Mouse (Mus musculus) cerebellum, adult 11 months (tissue): Measurements from ENCODE around the gene Tmem164.
A peak's percentile ranks its signal among the peaks of the same experiment; 100 is the strongest.

Experiments used
- DNase-seq: peaks from one replicate; pipeline ENCODE4 v3.0.0; 2022

The Tmem164 gene

DNA sequence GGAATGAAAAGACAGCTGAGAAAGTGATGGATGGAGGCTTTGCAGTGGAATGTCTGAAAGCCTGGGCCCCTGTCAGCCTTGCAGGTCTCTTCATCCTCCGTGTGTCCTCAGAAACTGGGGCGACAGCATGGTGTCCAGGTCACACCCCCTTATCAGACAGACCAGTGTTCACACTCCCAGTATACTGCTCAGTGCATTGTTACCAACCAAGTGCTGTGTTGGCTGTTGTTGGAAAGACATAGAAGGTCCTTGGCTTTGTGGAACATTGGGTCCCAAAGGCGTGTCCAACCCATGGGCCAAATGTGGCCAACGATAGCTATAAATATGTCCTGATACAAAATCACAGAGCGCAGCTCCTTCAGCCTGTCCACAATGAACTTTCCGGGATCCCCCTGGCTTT, 149.4 kb downstream of the Tmem164 start:
- no peak for DNase-seq

- DNase-seq = no peak
Measured at GRCm38 (mm10) chrX:142832221-142832620, 151.0 kb downstream of the Tmem164 start.

GRCm38 (mm10) chrX:142833164-142833796, 152.1 kb downstream of the Tmem164 start:
- no peak for DNase-seq

DNA sequence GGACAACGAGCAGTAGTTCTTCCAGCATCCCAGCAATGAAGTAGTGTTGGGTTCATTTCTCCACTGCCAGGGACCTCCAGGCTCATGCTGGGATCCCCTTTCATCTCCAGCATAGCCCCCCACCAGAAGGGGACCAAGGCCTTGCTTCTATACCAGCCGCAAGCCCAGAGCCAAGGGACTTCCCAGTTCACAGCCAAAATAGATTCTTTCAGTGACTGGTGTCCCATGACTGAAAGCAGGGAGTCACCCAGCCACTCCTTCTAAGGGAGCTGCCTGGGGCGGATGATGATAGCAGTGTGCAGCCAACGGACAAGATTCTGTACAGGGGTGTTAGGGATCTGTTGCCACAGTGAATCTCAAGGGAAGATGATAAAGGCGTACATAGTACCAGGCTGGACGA, 153.6 kb downstream of the Tmem164 start:
- no peak for DNase-seq

- no peak for DNase-seq
Measured at GRCm38 (mm10) chrX:142836399-142836798, 155.2 kb downstream of the Tmem164 start.

GRCm38 (mm10) chrX:142837316-142837715, 156.1 kb downstream of the Tmem164 start:
- DNase-seq = peak; percentile 24

DNA sequence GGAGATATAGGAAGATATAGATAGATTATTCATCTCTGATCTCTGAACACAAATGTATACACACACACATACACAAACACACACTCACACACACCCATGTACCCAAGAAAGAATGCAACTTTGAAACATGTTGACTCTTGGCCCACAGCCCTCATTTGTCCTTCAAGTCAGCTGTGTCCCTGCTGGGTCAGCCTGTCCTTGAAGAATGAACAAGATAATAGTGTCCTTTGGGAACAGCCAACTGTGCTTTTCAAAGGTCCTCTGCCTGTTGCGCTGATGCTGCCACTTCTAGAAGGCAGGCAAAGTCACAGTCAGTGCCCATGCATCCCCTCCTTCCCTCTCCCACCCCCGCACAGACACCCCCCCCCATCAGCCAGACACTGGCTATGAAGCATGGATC, 157.6 kb downstream of the Tmem164 start:
- DNase-seq = no peak

DNA sequence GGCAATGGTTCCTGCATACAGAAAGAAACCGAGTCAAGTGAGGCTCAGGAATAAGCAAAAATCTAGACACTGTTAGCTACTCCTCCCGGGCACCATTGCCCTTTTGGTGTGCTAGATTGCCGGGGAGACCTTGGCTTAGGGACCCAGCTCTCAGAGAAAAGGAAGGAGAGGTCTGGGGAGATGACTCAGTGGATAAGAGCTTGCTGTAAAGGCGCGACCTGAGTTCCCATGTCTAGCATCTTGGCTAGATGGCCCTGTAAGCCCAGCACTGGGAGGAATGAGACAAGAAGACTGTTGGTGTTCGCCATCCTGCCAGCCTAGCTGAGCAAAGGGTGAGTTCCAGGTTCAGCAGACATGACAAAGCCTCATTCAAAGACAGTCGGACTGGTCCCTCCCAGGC, 158.2 kb downstream of the Tmem164 start:
- no peak for DNase-seq

DNA sequence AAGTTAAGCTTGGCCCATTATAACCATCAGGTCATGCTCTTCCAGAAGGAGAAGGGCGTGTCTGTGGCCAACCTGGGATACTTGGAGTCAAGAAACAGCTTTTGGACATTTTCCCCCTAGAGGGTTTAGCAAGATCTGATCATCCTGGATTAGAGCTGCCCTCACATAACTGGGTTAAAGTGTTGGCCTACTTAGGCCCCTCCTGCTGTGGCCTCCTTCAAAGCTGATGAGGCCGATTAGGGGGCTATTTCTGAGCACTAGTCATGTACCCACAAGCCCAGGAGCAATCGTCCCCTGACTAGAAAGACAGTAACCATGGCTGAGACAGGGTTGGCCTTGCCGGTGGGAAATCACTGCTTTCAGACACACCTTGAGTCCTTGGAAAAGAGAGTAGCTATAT, 160.7 kb downstream of the Tmem164 start:
- no peak for DNase-seq

- DNase-seq = no peak
Measured at GRCm38 (mm10) chrX:142846266-142846665, 165.1 kb downstream of the Tmem164 start.

- no peak for DNase-seq
Measured at GRCm38 (mm10) chrX:142848032-142848431, 166.8 kb downstream of the Tmem164 start.

- no peak for DNase-seq
Measured at GRCm38 (mm10) chrX:142869844-142870243, 188.6 kb downstream of the Tmem164 start.

DNA sequence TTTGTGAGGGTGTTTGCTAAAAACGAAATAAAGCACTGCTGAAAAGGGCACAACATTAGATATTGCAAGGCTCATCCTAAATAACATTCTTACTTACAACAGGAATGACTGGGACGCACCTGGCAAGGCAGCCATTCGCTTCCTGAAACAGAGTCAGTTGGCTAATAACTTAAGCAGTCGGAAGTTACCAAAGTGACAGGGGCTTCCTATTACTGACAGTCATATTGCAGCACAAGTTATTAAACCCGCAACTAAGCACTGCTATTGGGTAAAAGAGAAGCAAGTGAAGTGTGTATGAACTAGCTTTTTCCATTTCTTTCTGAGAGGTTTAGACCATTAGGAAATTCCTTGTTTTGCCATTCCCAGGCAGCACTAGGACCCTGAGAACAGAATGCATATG, 201.0 kb downstream of the Tmem164 start:
- DNase-seq = no peak

DNA sequence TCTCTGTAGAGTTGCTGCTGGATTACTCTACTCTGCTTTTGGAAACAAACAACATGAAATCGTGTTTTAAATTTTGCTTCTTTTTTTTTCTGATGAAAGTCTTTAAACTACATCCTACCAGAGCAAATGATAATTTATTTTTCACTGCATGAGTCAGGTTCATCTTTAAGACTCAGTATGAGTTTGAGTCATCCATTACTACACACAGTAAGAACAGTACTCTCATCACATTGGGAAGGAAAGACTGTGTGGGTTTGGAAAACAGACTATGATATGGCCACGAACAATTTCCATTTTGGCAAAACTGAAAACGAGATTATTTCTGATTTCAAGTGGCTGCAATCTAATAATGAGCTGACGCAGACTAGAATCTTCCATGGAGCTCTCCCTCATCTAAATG, 202.4 kb downstream of the Tmem164 start:
- no peak for DNase-seq

DNA sequence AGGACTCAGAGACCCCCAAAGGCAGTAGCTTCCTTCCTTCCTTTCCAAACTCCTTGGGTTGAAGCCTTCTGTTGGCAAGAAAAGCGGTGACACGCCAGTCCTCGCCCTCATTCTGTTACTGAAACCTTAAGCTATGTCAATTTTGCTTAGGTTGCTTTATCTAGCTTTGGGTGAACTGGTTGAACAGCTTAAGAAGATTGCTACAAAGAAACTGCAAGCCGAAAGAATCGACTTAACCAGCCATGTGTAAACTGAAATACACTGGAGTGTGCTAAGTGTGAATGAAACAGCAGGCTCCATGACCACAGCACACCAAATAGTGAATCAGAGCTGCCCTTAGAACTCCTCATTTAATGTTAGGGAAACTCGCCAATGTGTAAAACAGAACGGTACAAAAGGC, 204.8 kb downstream of the Tmem164 start:
- DNase-seq = no peak
